Mouse (Mus musculus) megakaryocyte, embryonic 14.5 days (primary cell): ENCODE data around the gene Ccnh. TPM values are rescaled to one million over a fixed set of nuclear protein-coding genes. Genes with fewer than 3 reads are reported as not detected.

Source experiments
- H3K27me3 ChIP-seq: replicated peaks from 2 replicates; pipeline ENCODE3; 2012; ENCODE audit warnings: inconsistent platforms
- H3K36me3 ChIP-seq: replicated peaks from 2 replicates; pipeline ENCODE3; 2012; ENCODE audit warnings: low read length, inconsistent platforms, mixed read lengths
- H3K4me1 ChIP-seq: 2 replicates; pipeline ENCODE4 v1.6.1; 2012; ENCODE audit warnings: inconsistent platforms
- H3K4me3 ChIP-seq: replicated peaks from 2 replicates; pipeline ENCODE3; 2012; ENCODE audit warnings: moderate library complexity, mild to moderate bottlenecking, inconsistent platforms
- H3K9me3 ChIP-seq: 2 replicates; pipeline ENCODE4 v1.6.1; 2012; ENCODE audit warnings: inconsistent platforms
- FLI1 ChIP-seq: IDR thresholded peaks from 2 replicates; pipeline ENCODE4 v1.6.1; 2012; ENCODE audit warnings: low read length, inconsistent platforms, mixed read lengths
- GATA1 ChIP-seq: IDR thresholded peaks from 3 replicates; pipeline ENCODE4 v1.6.1; 2012; ENCODE audit warnings: mixed read lengths, low read length, inconsistent platforms, borderline replicate concordance
- polyA plus RNA-seq: library from polyadenylated mRNA; stranded (reverse); fragments of >175 nt; gene quantifications from 2 replicates; pipeline ENCODE4 v1.2.3, GENCODE M21; 2012; ENCODE audit warnings: low replicate concordance; ENCODE audit not compliant: insufficient read depth

Ccnh gene
- polyA plus RNA-seq, 1 experiment, result 15.5 TPM

DNA sequence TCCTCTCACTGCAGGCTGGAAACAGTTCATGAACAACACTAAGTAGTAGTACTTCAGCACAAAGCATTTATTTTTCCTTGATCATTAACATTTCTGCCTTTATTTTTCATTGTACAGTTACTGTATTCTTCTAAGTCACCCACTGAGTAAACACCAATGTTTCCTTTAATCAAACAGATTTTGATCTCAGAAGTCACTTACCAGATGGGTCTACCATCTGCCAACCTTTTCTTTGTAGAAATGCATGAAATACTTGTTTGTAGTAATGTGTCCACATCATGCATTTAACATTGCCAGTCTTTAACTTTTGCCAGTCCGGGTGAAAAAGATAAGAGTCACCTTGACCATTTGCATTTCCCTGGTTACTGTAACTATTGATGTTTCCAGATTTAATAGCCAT lies 21.1 kb downstream of the Ccnh start:
- H3K4me3 ChIP-seq, result no peak overlapping the region
- H3K9me3 ChIP-seq, result no peaks in the 10 kb centered on the region
- H3K27me3 ChIP-seq, result no peaks in the 10 kb centered on the region
- H3K36me3 ChIP-seq, result peaks cover 83% of the 10 kb centered on the region
- TF ChIP-seq GATA1 (no peak), FLI1 (no peak)
- no peaks in the 10 kb centered on the region; the same call in 1 of the 2 replicates for H3K4me1 ChIP-seq

DNA sequence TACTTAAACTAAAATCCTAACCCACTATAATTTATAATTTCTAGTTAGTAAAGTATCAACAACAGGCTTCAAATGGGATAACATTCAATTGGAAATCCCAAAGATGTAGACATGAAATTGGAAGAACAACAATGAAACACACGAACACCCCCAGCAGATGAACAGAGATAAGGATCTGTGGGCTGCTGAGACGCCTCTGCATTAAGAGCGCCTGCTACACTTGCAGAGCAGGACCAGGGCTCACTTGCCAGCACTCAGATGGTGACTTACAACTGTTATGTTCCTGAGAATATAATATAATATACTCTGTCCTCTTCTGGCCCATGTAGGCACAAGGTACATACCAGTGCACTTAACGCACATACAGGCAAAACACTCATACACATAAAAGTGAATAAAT lies 29.4 kb downstream of the Ccnh start:
- TF ChIP-seq FLI1, result no peak
- TF ChIP-seq GATA1, result no peak
- H3K9me3 ChIP-seq, result no peaks in the 10 kb centered on the region
- H3K36me3 ChIP-seq, result peaks cover 97% of the 10 kb centered on the region
- no peaks in the 10 kb centered on the region for H3K27me3 ChIP-seq
- H3K4me1 ChIP-seq, result no peaks in the 10 kb centered on the region
- H3K4me3 ChIP-seq, result no peak overlapping the region

DNA sequence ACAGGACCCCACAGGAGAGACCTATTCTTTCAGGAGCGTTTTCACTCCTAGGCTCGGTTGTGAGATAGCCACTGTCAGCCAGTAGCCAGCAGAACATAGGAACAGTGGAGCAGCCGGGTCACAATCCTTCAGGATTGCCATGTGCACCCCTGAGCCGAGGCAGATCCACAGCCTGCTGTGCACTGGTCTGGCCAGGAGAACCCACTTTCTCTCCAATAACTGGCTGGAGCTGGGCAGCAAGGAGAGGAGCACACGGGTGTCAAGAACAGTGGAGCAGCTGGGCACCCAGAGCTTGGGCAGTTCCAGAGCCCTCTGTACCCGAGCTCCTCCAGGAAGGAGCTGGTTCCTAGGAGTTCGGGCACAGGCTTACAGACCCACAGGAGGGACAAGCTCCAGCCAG lies 49.6 kb downstream of the Ccnh start:
- peaks cover 67% of the 10 kb centered on the region for H3K36me3 ChIP-seq
- H3K27me3 ChIP-seq, result no peaks in the 10 kb centered on the region
- no peaks in the 10 kb centered on the region for H3K9me3 ChIP-seq
- H3K4me3 ChIP-seq, result no peak overlapping the region
- peaks cover 10% of the 10 kb centered on the region; the same call in 1 of the 2 replicates for H3K4me1 ChIP-seq
- no peak for TF ChIP-seq FLI1
- TF ChIP-seq GATA1, result no peak

Other genes with a start within 250 kb of the Ccnh start
- 1.8 and 2.4 TPM in 2 replicates for gene Rasa1, start 99.7 kb downstream of the Ccnh start, polyA plus RNA-seq